Mouse (Mus musculus) liver, embryonic 14.5 days (tissue): ENCODE results near the gene Gm1043. TPM values are rescaled to one million over a fixed set of nuclear protein-coding genes. Genes with fewer than 3 reads are reported as not detected.

ENCODE experiments used
- ATAC-seq: fragments of 200-750 bp; cut with Nextera tagmentation; 2 replicates; pipeline ENCODE4 v1.8.0; 2017; ENCODE audit warnings: moderate number of reproducible peaks, mild to moderate bottlenecking, moderate library complexity; ENCODE audit not compliant: insufficient read depth
- DNase-seq, 3 experiments: peaks; one replicate each; pipeline ENCODE4 v3.0.0-alpha.2; 2012 to 2013; ENCODE audit warnings: low read depth in 3 of 3, low spot score in 3 of 3
- H3K27ac ChIP-seq: fragments of 300-500 bp; sonication (generic); 2 replicates; pipeline ENCODE4 v1.5.1; 2014; ENCODE audit warnings: moderate library complexity, mild to moderate bottlenecking, control low read depth, inconsistent platforms
- H3K27me3 ChIP-seq: fragments of 300-500 bp; sonication (generic); 2 replicates; pipeline ENCODE4 v1.6.1; 2014; ENCODE audit warnings: mild to moderate bottlenecking, low read length, moderate library complexity; ENCODE audit not compliant: control insufficient read depth, insufficient read depth
- H3K36me3 ChIP-seq: fragments of 300-500 bp; sonication (generic); replicated peaks from 2 replicates; pipeline ENCODE4 v1.6.1; 2014; ENCODE audit warnings: low read depth; ENCODE audit not compliant: control insufficient read depth, insufficient read depth
- H3K4me1 ChIP-seq, 2 experiments: fragments of 200-500 bp in 1 of 2; fragments of 300-500 bp in 1 of 2; sonication (generic) in 1 of 2; replicated peaks; 2 replicates each; pipeline ENCODE4 v1.6.1; 2012 to 2014; ENCODE audit warnings: antibody characterized with exemption in 1 of 2, inconsistent platforms in 1 of 2, low read length in 1 of 2; ENCODE audit not compliant: control insufficient read depth in 2 of 2, insufficient read depth in 2 of 2
- H3K4me2 ChIP-seq: fragments of 300-500 bp; sonication (generic); 2 replicates; pipeline ENCODE4 v1.6.1; 2014; ENCODE audit warnings: low read depth, mild to moderate bottlenecking, control low read depth, moderate library complexity
- H3K4me3 ChIP-seq, 2 experiments: fragments of 200-500 bp in 1 of 2; fragments of 300-500 bp in 1 of 2; sonication (generic) in 1 of 2; 2 replicates each; pipeline ENCODE4 v1.5.1; 2012 to 2014; ENCODE audit warnings: low read depth in 2 of 2, low read length in 2 of 2, mild to moderate bottlenecking in 2 of 2, control low read depth in 1 of 2, inconsistent platforms in 1 of 2, moderate library complexity in 1 of 2; ENCODE audit not compliant: insufficient read depth in 1 of 2
- H3K9ac ChIP-seq: fragments of 300-500 bp; sonication (generic); replicated peaks from 2 replicates; pipeline ENCODE4 v1.6.1; 2014; ENCODE audit warnings: mild to moderate bottlenecking, control low read depth, moderate library complexity
- H3K9me3 ChIP-seq: fragments of 300-500 bp; sonication (generic); 2 replicates; pipeline ENCODE4 v1.6.1; 2016; ENCODE audit warnings: low read length, mixed read lengths; ENCODE audit not compliant: control insufficient read depth
- CTCF ChIP-seq: IDR thresholded peaks from 2 replicates; pipeline ENCODE4 v1.5.1; 2016; ENCODE audit warnings: antibody characterized with exemption, low read depth, control low read depth
- EP300 ChIP-seq: IDR thresholded peaks from 2 replicates; pipeline ENCODE4 v1.6.1; 2016; ENCODE audit warnings: antibody characterized with exemption, low read depth
- WGBS: fragments of 180-500 bp; shearing (Covaris S2); extraction: QIAGEN DNeasy Blood & Tissue Kit; methylation state at CpG from one replicate; pipeline ENCODE4 v1.1.7; 2014; ENCODE audit not compliant: insufficient replicate concordance; 5-methylcytosine and 5-hydroxymethylcytosine counted together
- polyA plus RNA-seq, 2 experiments: library from polyadenylated mRNA; depleted of rRNA in 1 of 2; stranded (reverse) in 1 of 2; unstranded in 1 of 2; fragments of >200 nt; fragmentation: Nextera tagmentation in 1 of 2; extraction: Ambion mirVana in 1 of 2; gene quantifications; 2 replicates each; pipeline versions ENCODE4 v1.2.1 to v1.2.3; 2012 to 2014

Gm1043 gene
- polyA plus RNA-seq, 2 experiments: not detected

DNA sequence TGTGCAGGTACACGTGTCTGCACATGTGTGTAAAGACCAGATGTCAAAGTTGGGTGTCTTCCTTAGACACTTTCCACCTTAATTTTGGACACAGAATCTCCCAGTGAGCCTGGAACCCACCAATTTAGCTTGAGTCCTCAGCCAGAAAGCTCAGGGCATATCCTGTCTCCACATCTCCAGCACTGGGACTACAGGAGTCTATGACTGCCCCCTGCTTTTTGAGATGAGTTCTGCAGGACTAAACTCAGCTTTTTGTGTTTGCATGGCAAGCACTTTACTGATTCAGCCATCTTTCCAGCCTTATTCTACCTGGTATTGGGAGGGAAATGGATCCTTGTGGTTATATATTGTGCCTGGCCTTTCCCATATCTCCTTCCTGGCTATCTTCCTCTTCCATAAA, 120.2 kb downstream of the Gm1043 start:
- H3K4me2 ChIP-seq: no peak overlapping the region
- no peaks in the 10 kb centered on the region for H3K9me3 ChIP-seq
- no peaks in the 10 kb centered on the region for H3K4me1 ChIP-seq
- no peaks in the 10 kb centered on the region for H3K36me3 ChIP-seq
- no peak overlapping the region for H3K4me3 ChIP-seq
- no peak for DNase-seq
- TF ChIP-seq CTCF: no peak
- no peak for TF ChIP-seq EP300
- ATAC-seq: no peak
- H3K27me3 ChIP-seq: no peaks in the 10 kb centered on the region
- 39% methylated on average over 1 of the region's 1 CpGs for WGBS
- H3K27ac ChIP-seq: no peak overlapping the region
- H3K9ac ChIP-seq: no peak overlapping the region

DNA sequence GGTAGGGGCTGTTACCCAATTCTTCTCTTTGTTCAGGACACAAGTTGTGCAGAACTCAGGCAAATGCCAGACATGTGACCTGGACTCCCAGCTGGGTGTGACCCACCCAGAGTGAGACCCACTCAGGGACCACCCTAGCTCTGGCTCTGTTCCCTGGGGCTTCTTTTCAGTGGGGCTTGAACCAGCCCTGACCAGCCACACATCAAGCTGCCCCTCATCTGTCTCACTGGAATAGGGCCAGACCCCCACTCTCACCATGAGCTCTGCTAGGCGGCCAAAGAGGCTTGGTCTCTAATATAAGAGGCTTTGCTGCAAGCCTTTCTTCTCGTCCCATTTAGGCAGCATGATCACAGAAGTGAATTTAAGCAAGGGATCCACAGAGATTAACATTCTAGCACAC, 121.2 kb downstream of the Gm1043 start:
- 39% methylated on average over 2 of the region's 2 CpGs for WGBS
- no peak overlapping the region for H3K4me2 ChIP-seq
- ATAC-seq (no peak), DNase-seq (no peak)
- no peak overlapping the region for H3K27ac ChIP-seq
- TF ChIP-seq CTCF (no peak), EP300 (no peak)
- H3K9me3 ChIP-seq: no peaks in the 10 kb centered on the region
- no peak overlapping the region for H3K9ac ChIP-seq
- H3K4me3 ChIP-seq: no peak overlapping the region
- H3K27me3 ChIP-seq: no peaks in the 10 kb centered on the region
- H3K4me1 ChIP-seq: no peaks in the 10 kb centered on the region
- no peaks in the 10 kb centered on the region for H3K36me3 ChIP-seq

DNA sequence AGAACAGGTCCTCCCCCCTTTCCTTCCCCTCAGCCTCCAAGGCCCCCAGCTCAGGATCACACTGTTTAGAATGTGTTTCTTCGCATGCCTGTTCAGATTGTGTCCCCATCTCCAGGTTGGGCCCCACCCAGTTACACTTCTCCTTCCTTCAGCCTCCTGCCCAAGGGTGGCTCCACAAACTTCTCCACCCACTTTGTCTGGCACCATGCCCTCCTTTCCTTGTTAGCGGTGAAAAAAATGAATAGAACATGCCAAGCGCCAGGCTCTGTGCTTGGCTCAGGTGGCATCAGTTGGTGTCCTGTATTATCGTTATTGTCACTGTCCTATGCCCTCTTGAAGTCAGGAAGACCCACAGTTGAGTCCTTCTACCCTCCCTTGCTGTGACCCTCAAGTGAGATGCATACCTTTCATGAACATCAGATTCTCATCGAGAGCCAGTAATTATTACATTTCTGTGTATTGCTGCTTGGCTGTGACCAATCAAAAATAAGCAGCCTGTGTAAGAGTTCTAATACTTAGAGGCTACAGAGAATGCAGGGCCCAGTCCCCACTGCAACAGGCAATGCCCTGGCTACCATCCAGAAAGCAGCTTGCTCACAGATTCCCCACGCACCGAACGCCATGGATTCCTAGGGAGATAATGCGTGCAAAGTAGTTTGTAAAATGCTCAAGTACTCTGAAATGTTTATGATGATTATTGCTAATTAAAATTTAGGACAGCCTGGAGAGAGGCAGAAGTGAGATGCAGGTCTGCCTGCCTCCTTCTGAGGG, 128.0 kb downstream of the Gm1043 start:
- H3K9ac ChIP-seq: no peak overlapping the region
- no peak for TF ChIP-seq EP300
- no peak for TF ChIP-seq CTCF
- no peaks in the 10 kb centered on the region for H3K4me1 ChIP-seq
- no peaks in the 10 kb centered on the region for H3K27me3 ChIP-seq
- H3K27ac ChIP-seq: no peak overlapping the region
- H3K9me3 ChIP-seq: no peaks in the 10 kb centered on the region
- ATAC-seq: no peak
- H3K4me2 ChIP-seq: no peak overlapping the region
- 71% methylated on average over 9 of the region's 9 CpGs for WGBS
- no peaks in the 10 kb centered on the region for H3K36me3 ChIP-seq
- no peak overlapping the region for H3K4me3 ChIP-seq
- no peak for DNase-seq

DNA sequence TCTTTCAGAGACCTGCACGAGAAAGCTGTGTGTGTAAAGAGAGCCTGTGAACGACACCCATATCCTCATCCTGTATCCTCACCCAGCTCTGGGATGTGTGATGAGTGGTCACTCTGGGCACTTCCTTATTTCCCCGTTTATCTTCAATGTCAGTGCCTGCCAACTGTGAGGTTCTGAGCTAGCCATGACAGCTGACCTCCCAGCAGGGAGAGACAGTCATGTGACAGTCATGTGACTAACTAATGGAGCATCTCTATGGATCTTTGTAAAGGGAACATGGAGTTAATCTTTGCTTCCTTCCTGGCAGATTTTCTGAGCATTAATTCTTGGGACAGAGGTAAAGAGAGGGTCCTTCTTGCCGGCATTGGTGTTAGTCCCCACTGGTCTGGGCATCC, 128.5 kb downstream of the Gm1043 start:
- Histone ChIP-seq H3K4me1 (no peaks in the 10 kb centered on the region), H3K4me2 (no peak overlapping the region), H3K4me3 (no peak overlapping the region), H3K27ac (no peak overlapping the region), H3K27me3 (no peaks in the 10 kb centered on the region), H3K9ac (no peak overlapping the region), H3K9me3 (no peaks in the 10 kb centered on the region), H3K36me3 (no peaks in the 10 kb centered on the region)
- TF ChIP-seq CTCF: no peak
- no peak for TF ChIP-seq EP300
- DNase-seq (no peak), ATAC-seq (no peak)
- WGBS: 28% methylated on average over 4 of the region's 4 CpGs

DNA sequence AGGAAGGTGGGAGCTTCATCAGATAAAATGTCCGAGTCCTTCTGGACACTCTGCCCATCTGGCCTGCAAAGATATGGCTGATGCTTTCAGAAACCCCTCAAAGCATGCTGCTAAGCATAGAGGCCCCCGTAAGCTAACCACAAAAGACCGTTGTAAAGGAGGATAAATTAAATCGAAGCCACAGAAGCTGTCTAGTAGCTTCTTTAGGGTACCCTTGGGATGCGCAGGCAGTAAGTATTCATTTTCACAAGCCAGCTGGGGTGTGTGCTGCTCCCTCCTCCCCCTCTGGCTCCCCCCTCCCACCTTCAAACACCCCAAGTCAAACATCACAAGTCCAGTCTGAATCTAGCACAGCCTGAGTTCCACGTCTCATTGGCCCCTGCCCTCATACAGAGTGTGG, 129.4 kb downstream of the Gm1043 start:
- 58% methylated on average over 6 of the region's 6 CpGs for WGBS
- Histone ChIP-seq H3K27ac (no peak overlapping the region), H3K36me3 (no peaks in the 10 kb centered on the region), H3K4me2 (no peak overlapping the region), H3K9ac (no peak overlapping the region), H3K4me1 (no peaks in the 10 kb centered on the region), H3K4me3 (no peak overlapping the region), H3K27me3 (no peaks in the 10 kb centered on the region), H3K9me3 (no peaks in the 10 kb centered on the region)
- DNase-seq (no peak), ATAC-seq (no peak)
- TF ChIP-seq EP300 (no peak), CTCF (no peak)
